Mouse (Mus musculus): ENCODE measurements around the gene C8g. TPM values are rescaled to one million over a fixed set of nuclear protein-coding genes. Genes with fewer than 3 reads are reported as not detected.

C8g gene
- polyA plus RNA-seq, 1 experiment from 2014 or later = 5.6 TPM

DNA sequence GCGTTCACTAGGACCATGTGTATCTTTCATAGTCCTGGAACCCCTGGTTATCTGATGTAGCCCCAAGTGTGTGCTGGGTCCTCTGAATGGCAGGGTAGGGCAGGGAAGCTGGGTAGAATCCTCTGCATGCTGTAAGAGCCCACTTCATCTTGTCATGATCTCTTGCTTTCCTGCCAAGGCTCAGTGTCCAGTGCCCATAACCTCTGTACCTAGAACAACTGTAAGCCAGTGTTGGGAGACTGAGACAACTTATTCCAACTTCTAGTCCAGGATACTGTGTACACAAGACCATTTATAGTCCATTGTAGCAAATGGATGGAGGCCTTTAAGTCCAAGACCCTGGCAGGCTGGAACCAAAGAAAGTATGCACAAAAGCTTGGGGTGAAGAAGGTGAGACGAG, 36.3 kb downstream of the C8g start:
- no peaks in the 10 kb centered on the region for H3K36me3 ChIP-seq (ENCODE audit: control insufficient read depth, insufficient read depth, low read length)
- WGBS = 82% methylated on average over 2 of the region's 2 CpGs
- no peak overlapping the region for H3K27ac ChIP-seq (replicated peaks; ENCODE audit: low read depth, low read length)
- peaks cover 5% of the 10 kb centered on the region for H3K4me1 ChIP-seq (ENCODE audit: control insufficient read depth, insufficient read depth, low read length)
- H3K4me2 ChIP-seq (ENCODE audit: low read depth, severe bottlenecking) = no peak overlapping the region
- ATAC-seq (ENCODE audit: insufficient number of reproducible peaks, low FRiP score, low TSS enrichment, low read depth) (no peak), DNase-seq (ENCODE audit: low spot score) (no peak)
- no peak overlapping the region for H3K4me3 ChIP-seq (ENCODE audit: low read depth, low read length)
- H3K9ac ChIP-seq (ENCODE audit: low read length) = no peak overlapping the region
- no peaks in the 10 kb centered on the region for H3K27me3 ChIP-seq (ENCODE audit: control insufficient read depth, insufficient read depth, low read length)
- H3K9me3 ChIP-seq (ENCODE audit: control insufficient read depth, low read length) = no peaks in the 10 kb centered on the region

DNA sequence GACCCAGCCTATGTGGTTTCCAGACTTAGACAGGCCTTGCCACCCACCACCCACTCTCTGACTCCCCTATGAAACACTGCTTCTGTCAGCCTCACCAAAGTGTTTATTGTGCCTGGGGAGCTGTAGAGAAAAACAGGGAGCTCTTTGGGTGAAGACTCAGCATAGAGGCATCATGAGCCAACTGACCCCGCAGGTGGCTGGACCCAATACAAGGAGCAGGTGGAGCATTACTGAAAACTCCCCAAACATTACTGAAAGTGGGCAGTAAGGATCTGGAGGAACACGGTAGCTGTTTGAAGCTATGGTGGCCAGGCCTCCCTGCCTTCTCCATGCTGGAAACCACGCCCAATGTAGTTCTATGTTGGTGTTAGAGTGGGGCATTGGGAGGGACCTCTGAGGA, 37.9 kb downstream of the C8g start:
- Histone ChIP-seq H3K4me1 (ENCODE audit: control insufficient read depth, insufficient read depth, low read length) (peaks cover 9% of the 10 kb centered on the region), H3K36me3 (ENCODE audit: control insufficient read depth, insufficient read depth, low read length) (no peaks in the 10 kb centered on the region; the same call in 1 of the 2 replicates), H3K4me3 (ENCODE audit: low read depth, low read length) (no peak overlapping the region), H3K4me2 (ENCODE audit: low read depth, severe bottlenecking) (no peak overlapping the region), H3K9me3 (ENCODE audit: control insufficient read depth, low read length) (no peaks in the 10 kb centered on the region), H3K27ac (replicated peaks; ENCODE audit: low read depth, low read length) (no peak overlapping the region), H3K27me3 (ENCODE audit: control insufficient read depth, insufficient read depth, low read length) (no peaks in the 10 kb centered on the region), H3K9ac (ENCODE audit: low read length) (no peak overlapping the region)
- DNase-seq (ENCODE audit: low spot score) (no peak), ATAC-seq (ENCODE audit: insufficient number of reproducible peaks, low FRiP score, low TSS enrichment, low read depth) (no peak)
- 90% methylated on average over 3 of the region's 3 CpGs for WGBS

DNA sequence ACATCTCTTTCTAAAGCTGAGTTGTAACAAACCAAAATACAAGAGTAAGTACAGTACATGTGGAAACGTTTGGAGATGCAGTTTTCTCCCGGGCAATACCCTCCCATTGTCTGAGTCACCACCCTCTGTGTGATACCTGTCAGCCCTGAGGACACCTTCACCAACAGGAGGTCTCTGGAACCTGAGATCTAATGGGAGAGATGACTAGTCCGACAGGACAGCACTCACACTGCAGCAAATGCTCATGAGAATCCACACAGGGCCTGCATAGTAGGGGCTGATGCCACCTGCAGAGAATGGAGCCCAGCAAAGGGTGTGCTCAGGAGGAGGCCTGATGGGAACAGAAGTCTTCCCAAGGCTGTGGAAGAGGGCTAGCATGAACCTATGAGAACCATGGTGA, 40.1 kb downstream of the C8g start:
- no peak for ATAC-seq (ENCODE audit: insufficient number of reproducible peaks, low FRiP score, low TSS enrichment, low read depth)
- H3K9ac ChIP-seq (ENCODE audit: low read length) = 0 out of 2 replicates have a peak overlapping the region, but pooled peaks have one; percentile 30
- peak overlapping the region; percentile 90 for H3K4me2 ChIP-seq (ENCODE audit: low read depth, severe bottlenecking)
- DNase-seq (ENCODE audit: low spot score) = no peak
- peaks cover 9% of the 10 kb centered on the region for H3K4me1 ChIP-seq (ENCODE audit: control insufficient read depth, insufficient read depth, low read length)
- H3K36me3 ChIP-seq (ENCODE audit: control insufficient read depth, insufficient read depth, low read length) = no peaks in the 10 kb centered on the region; the same call in 1 of the 2 replicates
- H3K4me3 ChIP-seq (ENCODE audit: low read depth, low read length) = peak overlapping the region; percentile 74
- 36% methylated on average over 3 of the region's 3 CpGs for WGBS
- no peaks in the 10 kb centered on the region for H3K9me3 ChIP-seq (ENCODE audit: control insufficient read depth, low read length)
- no peaks in the 10 kb centered on the region for H3K27me3 ChIP-seq (ENCODE audit: control insufficient read depth, insufficient read depth, low read length)
- no peak overlapping the region for H3K27ac ChIP-seq (replicated peaks; ENCODE audit: low read depth, low read length)

DNA sequence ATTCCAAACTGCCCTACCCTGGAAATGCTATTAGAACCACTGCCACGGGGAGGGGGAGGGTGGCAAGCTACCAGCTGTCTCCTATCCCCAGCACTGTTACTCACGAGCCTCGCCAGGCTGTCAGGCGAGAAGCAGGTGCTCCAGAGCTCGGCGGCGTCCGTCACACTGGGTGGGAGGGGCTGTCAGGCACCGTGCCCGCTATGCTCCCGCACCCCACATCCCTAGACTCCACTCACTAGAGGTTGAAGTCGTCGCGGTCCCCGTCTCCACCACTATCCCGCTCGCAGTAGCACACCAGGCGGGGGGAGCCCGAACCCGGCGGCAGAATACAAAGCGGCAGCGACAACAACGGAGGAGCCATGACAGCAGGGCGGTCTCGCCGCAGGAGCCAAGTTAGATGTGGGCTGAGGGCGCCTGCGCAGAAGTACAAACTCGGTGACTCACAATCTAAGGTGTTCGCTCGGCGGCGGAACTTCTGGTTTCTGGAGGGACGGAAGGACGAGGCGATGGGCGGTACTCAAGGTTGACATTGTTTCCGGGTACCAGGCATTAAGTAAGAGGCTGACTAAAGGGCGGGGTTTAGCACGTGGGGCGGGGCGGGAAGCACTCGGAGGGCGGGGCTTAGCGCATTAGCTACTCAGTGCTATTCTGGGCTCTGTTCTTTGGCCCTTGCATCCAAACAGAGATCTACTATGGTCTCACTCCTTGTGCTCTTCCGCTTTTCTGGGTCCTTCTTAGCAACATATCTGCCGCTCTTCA, 40.8 kb downstream of the C8g start, which contains the start of gene Paxx:
Gene Paxx (minus strand): TSS at position 544 of the 759 bp plus-strand sequence.
- no peaks in the 10 kb centered on the region for H3K9me3 ChIP-seq (ENCODE audit: control insufficient read depth, low read length)
- no peaks in the 10 kb centered on the region; the same call in 1 of the 2 replicates for H3K36me3 ChIP-seq (ENCODE audit: control insufficient read depth, insufficient read depth, low read length)
- H3K27ac ChIP-seq (replicated peaks; ENCODE audit: low read depth, low read length) = peak within 1 kb of the TSS; percentile 47; the same call in 1 of the 2 replicates
- DNase-seq (ENCODE audit: low spot score) = peak; percentile 89
- peaks cover 6% of the 10 kb centered on the region for H3K4me1 ChIP-seq (ENCODE audit: control insufficient read depth, insufficient read depth, low read length)
- H3K27me3 ChIP-seq (ENCODE audit: control insufficient read depth, insufficient read depth, low read length) = no peaks in the 10 kb centered on the region
- peak within 1 kb of the TSS; percentile 74 for H3K4me3 ChIP-seq (ENCODE audit: low read depth, low read length)
- peak; percentile 83 for ATAC-seq (ENCODE audit: insufficient number of reproducible peaks, low FRiP score, low TSS enrichment, low read depth)
- WGBS = under 1% methylated on average over 48 of the region's 48 CpGs
- peak within 1 kb of the TSS; percentile 90 for H3K4me2 ChIP-seq (ENCODE audit: low read depth, severe bottlenecking)
- peak within 1 kb of the TSS; percentile 68 for H3K9ac ChIP-seq (ENCODE audit: low read length)

DNA sequence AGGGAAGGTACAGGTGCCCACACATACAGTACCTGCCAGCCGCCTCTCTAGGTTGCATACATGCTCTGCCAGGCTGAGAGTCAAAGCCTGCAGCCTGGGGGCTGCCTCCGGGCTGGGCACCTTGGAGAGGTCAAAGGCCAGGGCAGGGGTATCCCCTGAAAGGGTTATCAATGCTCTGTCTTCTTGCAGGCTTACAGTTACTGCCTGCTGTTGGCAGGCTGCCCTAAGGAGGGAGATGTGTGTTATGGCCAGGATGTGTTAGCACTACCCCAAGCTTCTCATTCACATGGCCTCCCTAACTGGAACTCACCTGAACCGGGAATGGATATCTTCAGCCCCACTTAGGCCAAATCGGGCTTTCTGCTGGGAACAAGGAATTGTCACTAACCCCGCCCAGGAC, 41.4 kb downstream of the C8g start:
- Histone ChIP-seq H3K9me3 (ENCODE audit: control insufficient read depth, low read length) (no peaks in the 10 kb centered on the region), H3K9ac (ENCODE audit: low read length) (peak overlapping the region; percentile 68), H3K27me3 (ENCODE audit: control insufficient read depth, insufficient read depth, low read length) (no peaks in the 10 kb centered on the region), H3K4me3 (ENCODE audit: low read depth, low read length) (peak overlapping the region; percentile 74), H3K4me2 (ENCODE audit: low read depth, severe bottlenecking) (peak overlapping the region; percentile 90), H3K4me1 (ENCODE audit: control insufficient read depth, insufficient read depth, low read length) (peaks cover 4% of the 10 kb centered on the region), H3K36me3 (ENCODE audit: control insufficient read depth, insufficient read depth, low read length) (no peaks in the 10 kb centered on the region; the same call in 1 of the 2 replicates), H3K27ac (replicated peaks; ENCODE audit: low read depth, low read length) (no peak overlapping the region; the same call in 1 of the 2 replicates)
- ATAC-seq (ENCODE audit: insufficient number of reproducible peaks, low FRiP score, low TSS enrichment, low read depth) = no peak
- WGBS = 40% methylated on average over 5 of the region's 5 CpGs
- no peak for DNase-seq (ENCODE audit: low spot score)

DNA sequence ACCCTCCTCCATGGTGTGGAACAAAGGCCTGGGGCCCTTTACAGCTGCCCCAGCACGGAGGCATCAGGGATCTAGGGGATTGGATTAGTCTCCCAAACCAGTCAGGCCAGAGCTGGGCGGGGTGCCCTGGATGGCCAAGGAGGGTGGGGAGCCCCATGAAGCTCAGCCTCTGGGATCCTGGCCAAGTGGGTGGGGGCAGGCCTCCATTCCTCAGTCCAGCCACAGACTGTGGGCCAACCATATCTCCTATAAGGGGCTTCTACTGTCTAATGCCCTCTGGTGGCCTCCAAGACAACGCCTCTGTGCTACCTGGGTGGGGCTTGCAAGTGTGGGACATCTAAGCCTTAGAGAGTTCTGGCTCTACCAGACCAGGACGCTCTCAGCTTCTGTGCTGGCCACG, 42.6 kb downstream of the C8g start:
- Histone ChIP-seq H3K36me3 (ENCODE audit: control insufficient read depth, insufficient read depth, low read length) (no peaks in the 10 kb centered on the region; the same call in 1 of the 2 replicates), H3K9ac (ENCODE audit: low read length) (no peak overlapping the region), H3K27me3 (ENCODE audit: control insufficient read depth, insufficient read depth, low read length) (no peaks in the 10 kb centered on the region), H3K4me3 (ENCODE audit: low read depth, low read length) (no peak overlapping the region), H3K27ac (replicated peaks; ENCODE audit: low read depth, low read length) (no peak overlapping the region), H3K4me2 (ENCODE audit: low read depth, severe bottlenecking) (no peak overlapping the region), H3K9me3 (ENCODE audit: control insufficient read depth, low read length) (no peaks in the 10 kb centered on the region), H3K4me1 (ENCODE audit: control insufficient read depth, insufficient read depth, low read length) (peaks cover 4% of the 10 kb centered on the region)
- DNase-seq (ENCODE audit: low spot score) (no peak), ATAC-seq (ENCODE audit: insufficient number of reproducible peaks, low FRiP score, low TSS enrichment, low read depth) (no peak)
- 74% methylated on average over 5 of the region's 5 CpGs for WGBS

DNA sequence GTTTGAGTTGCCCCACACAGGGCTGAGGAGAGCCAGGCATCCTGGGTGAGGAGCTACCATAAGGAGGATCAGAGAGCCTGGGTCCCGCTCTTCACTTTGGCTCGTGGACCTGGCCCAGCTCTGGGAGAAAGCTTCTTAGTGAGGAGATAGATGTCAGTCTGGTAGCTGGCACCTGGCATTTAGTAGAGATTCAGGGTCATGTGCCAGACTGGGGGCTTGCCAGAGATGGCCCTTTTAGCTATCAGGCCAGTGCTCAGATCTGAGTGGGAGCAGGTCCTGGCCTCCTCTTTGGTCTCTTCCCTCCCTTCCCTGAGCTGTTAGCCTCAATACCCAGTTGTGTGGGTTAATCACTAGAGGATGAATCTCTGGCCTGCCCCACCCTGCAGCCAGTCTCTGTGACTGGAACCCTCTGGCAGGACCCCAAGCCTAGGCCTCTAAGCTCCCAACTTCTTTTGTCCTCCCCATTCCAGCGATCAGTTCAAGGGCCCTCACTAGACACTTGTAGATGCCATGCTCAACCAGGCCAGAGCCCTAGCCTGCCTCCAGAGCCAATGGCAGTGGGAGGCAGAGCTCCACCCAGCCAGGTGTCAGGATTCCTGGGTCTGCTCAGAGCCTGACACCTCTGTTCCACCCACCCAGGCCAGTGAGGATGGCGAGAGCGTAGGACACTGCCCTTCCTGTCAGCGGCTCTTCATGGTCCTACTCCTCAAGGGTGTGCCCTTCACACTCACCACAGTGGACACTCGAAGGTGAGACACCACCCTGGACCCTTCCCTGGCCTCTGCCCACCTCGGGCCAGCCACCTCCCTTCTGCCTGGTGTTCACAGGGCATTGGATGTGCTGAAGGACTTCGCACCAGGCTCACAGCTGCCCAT, 44.3 kb downstream of the C8g start:
- DNase-seq (ENCODE audit: low spot score) (no peak), ATAC-seq (ENCODE audit: insufficient number of reproducible peaks, low FRiP score, low TSS enrichment, low read depth) (no peak)
- H3K4me3 ChIP-seq (ENCODE audit: low read depth, low read length) = no peak overlapping the region
- no peak overlapping the region for H3K27ac ChIP-seq (replicated peaks; ENCODE audit: low read depth, low read length)
- H3K27me3 ChIP-seq (ENCODE audit: control insufficient read depth, insufficient read depth, low read length) = no peaks in the 10 kb centered on the region
- peaks cover 4% of the 10 kb centered on the region for H3K4me1 ChIP-seq (ENCODE audit: control insufficient read depth, insufficient read depth, low read length)
- no peaks in the 10 kb centered on the region; the same call in 1 of the 2 replicates for H3K36me3 ChIP-seq (ENCODE audit: control insufficient read depth, insufficient read depth, low read length)
- no peak overlapping the region for H3K4me2 ChIP-seq (ENCODE audit: low read depth, severe bottlenecking)
- WGBS = 86% methylated on average over 9 of the region's 9 CpGs
- no peak overlapping the region for H3K9ac ChIP-seq (ENCODE audit: low read length)
- no peaks in the 10 kb centered on the region for H3K9me3 ChIP-seq (ENCODE audit: control insufficient read depth, low read length)

DNA sequence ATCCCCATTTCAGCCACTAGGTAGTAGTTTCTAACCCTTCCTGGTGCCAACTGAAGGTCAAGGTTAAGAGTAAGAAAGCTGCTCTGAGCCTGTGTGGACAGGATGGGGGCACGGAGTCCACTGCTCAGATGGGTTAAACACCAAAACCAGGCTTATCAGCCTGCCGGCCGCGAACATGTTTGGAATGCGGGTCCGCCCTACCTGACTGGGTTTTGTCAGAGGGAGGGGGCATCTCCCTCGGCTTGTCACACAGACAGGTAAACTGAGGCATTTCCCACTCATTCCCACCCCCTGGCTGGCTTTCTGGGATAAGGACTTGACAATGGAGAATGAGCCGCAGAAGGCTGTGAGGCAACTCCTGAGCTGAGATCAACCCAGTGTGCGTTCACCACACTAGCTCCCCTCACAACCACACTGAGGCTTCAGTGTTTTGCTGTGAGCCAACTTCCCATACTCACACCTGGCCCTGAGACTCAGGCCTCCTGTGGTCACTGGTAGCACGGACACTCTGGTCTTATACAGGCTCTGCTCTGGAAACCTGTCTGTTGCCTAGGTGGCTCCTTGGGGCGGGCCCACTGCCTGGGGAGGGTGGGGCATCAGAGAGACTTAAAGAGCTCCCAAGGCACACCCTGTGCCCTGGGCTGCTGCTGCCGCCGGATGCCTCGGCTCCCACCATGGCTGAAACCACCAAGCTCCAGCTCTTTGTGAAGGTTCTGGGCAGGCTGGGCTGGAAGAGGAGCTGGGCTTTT, 45.1 kb downstream of the C8g start, which contains the start of gene Clic3:
Gene Clic3 (plus strand): TSS at position 634 of the 749 bp plus-strand sequence.
- H3K27ac ChIP-seq (replicated peaks; ENCODE audit: low read depth, low read length) = no peak within 1 kb of the TSS
- WGBS = 57% methylated on average over 14 of the region's 14 CpGs
- ATAC-seq (ENCODE audit: insufficient number of reproducible peaks, low FRiP score, low TSS enrichment, low read depth) = no peak
- no peak within 1 kb of the TSS for H3K9ac ChIP-seq (ENCODE audit: low read length)
- DNase-seq (ENCODE audit: low spot score) = no peak
- H3K9me3 ChIP-seq (ENCODE audit: control insufficient read depth, low read length) = no peaks in the 10 kb centered on the region
- H3K4me1 ChIP-seq (ENCODE audit: control insufficient read depth, insufficient read depth, low read length) = peaks cover 4% of the 10 kb centered on the region
- no peak within 1 kb of the TSS for H3K4me2 ChIP-seq (ENCODE audit: low read depth, severe bottlenecking)
- H3K27me3 ChIP-seq (ENCODE audit: control insufficient read depth, insufficient read depth, low read length) = no peaks in the 10 kb centered on the region
- H3K36me3 ChIP-seq (ENCODE audit: control insufficient read depth, insufficient read depth, low read length) = no peaks in the 10 kb centered on the region; the same call in 1 of the 2 replicates
- no peak within 1 kb of the TSS for H3K4me3 ChIP-seq (ENCODE audit: low read depth, low read length)

Data from limb, embryonic 11.5 days (tissue).